Mouse (Mus musculus) ES-Bruce4 (cell line): ENCODE measurements at regions not wholly inside any gene's neighbourhood (a gene's known extent, or its start where the extent isn't known, plus 50 kb on each side); places are given as distances from the start of the nearest gene placed in this dataset.

Experiments
- H3K27ac ChIP-seq: 2 replicates; pipeline ENCODE4 v1.5.1; 2012; ENCODE audit warnings: low read length, inconsistent platforms; ENCODE audit not compliant: insufficient read depth
- H3K27me3 ChIP-seq: 2 replicates; pipeline ENCODE4 v1.6.1; 2012; ENCODE audit warnings: mild to moderate bottlenecking, low read length, inconsistent platforms; ENCODE audit not compliant: control insufficient read depth, poor library complexity, insufficient read depth, severe bottlenecking
- H3K36me3 ChIP-seq: 2 replicates; pipeline ENCODE4 v1.6.1; 2012; ENCODE audit warnings: inconsistent platforms, mild to moderate bottlenecking, low read length, moderate library complexity; ENCODE audit not compliant: control insufficient read depth, poor library complexity, insufficient read depth, severe bottlenecking
- H3K4me1 ChIP-seq: one replicate; pipeline ENCODE4 v1.8.1; 2011; ENCODE audit warnings: low read length; ENCODE audit not compliant: control insufficient read depth, insufficient read depth
- H3K4me3 ChIP-seq: 2 replicates; pipeline ENCODE4 v1.5.1; 2011; ENCODE audit warnings: low read depth, mild to moderate bottlenecking, low read length
- H3K9ac ChIP-seq: 2 replicates; pipeline ENCODE4 v1.6.1; 2012; ENCODE audit warnings: low read depth, mild to moderate bottlenecking, inconsistent platforms; ENCODE audit not compliant: poor library complexity, severe bottlenecking
- H3K9me3 ChIP-seq: replicated peaks from 2 replicates; pipeline ENCODE4 v1.6.1; 2012; ENCODE audit warnings: mild to moderate bottlenecking, low read length, inconsistent platforms; ENCODE audit not compliant: control insufficient read depth, poor library complexity, insufficient read depth, severe bottlenecking
- CTCF ChIP-seq: IDR thresholded peaks from one replicate; pipeline ENCODE4 v1.8.1; 2011; ENCODE audit warnings: low read depth, low read length
- EP300 ChIP-seq: IDR thresholded peaks from 2 replicates; pipeline ENCODE4 v1.6.1; 2011; ENCODE audit warnings: low read depth, low read length; ENCODE audit not compliant: insufficient read depth
- POLR2A ChIP-seq: IDR thresholded peaks from one replicate; pipeline ENCODE4 v1.8.1; 2011; ENCODE audit warnings: low read length; ENCODE audit not compliant: insufficient read depth

DNA sequence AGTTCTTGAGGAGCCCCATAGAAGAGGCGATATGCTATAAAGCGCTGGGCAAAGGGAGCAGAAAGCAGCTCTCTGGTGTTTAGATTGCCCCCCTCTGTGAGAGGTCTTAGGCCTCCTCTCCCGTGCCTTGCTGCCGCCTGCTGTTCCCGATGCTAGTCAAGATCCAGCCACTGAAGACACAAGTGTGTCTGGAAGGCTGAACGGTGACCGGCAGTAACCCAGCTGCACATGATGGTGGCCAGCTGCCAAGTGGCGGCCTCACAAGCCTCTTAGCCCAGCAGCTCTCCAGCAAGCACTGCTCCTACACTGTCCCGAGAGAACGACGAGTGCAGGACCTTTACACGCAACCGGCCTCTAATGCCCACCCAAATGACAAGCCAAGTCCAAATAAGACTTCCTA lies 104.1 kb upstream of the Abca1 start:
- no peak overlapping the region for H3K27ac ChIP-seq
- no peaks in the 10 kb centered on the region for H3K4me1 ChIP-seq
- no peaks in the 10 kb centered on the region for H3K36me3 ChIP-seq
- no peaks in the 10 kb centered on the region for H3K27me3 ChIP-seq
- no peak overlapping the region for H3K9ac ChIP-seq
- H3K4me3 ChIP-seq: no peak overlapping the region
- TF ChIP-seq EP300 (no peak), CTCF (no peak), POLR2A (no peak)
- no peaks in the 10 kb centered on the region for H3K9me3 ChIP-seq

GRCm38 (mm10) chr4:53262466-53262865 lies 102.8 kb upstream of the Abca1 start:
- TF ChIP-seq POLR2A (no peak), EP300 (no peak), CTCF (no peak)
- Histone ChIP-seq H3K9ac (no peak overlapping the region), H3K27me3 (no peaks in the 10 kb centered on the region), H3K36me3 (no peaks in the 10 kb centered on the region), H3K4me3 (no peak overlapping the region), H3K4me1 (no peaks in the 10 kb centered on the region), H3K9me3 (no peaks in the 10 kb centered on the region), H3K27ac (no peak overlapping the region)

DNA sequence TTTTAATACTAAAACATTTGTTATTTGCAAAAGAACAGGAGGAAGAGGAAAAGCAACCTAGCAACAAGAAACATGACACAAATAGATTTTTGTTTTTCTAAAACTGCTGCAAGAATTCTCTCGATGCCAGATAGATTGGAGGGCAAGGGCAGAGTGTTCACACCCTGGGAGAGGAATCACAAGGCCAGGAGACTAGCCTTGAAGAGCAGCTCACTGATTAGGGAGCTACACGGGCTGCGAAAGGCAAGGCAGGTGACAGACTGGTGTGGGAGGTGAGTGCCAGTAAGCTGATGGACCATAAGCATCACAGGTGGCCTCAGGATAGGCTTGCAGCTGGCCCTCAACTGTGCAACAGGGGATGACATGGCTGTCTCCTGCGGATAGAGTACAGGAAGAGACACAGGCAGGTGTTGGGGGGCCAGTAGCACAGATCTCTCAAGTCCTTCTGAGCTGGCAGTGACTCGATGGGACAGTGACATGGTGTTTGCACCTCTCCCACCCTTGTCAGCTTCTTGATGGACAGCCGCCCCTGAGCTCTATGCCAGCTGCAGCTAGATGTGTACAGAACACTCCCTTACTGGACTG lies 102.0 kb upstream of the Abca1 start:
- Histone ChIP-seq H3K27ac (no peak overlapping the region), H3K27me3 (no peaks in the 10 kb centered on the region), H3K4me1 (no peaks in the 10 kb centered on the region)

DNA sequence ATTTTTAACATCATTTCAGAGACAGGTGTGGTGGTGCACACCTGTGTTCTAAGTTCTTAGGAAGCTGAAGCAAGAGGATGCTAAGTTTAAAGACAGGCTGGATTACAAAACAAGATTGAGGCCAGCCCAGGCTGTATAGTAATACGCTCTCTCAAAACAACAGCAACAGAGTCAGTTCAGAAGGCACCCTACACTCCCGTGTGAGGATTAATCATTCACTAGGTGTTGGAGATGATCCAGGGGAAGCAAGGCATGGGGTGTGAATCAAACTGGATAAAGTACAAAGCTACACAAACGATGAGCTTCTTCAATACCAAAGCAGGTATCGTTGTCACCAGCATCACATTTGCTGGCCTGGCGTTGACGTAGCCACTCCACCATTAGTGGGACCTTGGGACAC lies 99.3 kb upstream of the Abca1 start:
- TF ChIP-seq EP300: no peak
- TF ChIP-seq POLR2A: no peak

More for the DNA sequence above, 102.0 kb upstream of the Abca1 start:
- H3K9ac ChIP-seq: no peak overlapping the region
- no peak for TF ChIP-seq EP300
- TF ChIP-seq CTCF: no peak
- TF ChIP-seq POLR2A: no peak
- H3K36me3 ChIP-seq: no peaks in the 10 kb centered on the region
- no peaks in the 10 kb centered on the region for H3K9me3 ChIP-seq
- no peak overlapping the region for H3K4me3 ChIP-seq

DNA sequence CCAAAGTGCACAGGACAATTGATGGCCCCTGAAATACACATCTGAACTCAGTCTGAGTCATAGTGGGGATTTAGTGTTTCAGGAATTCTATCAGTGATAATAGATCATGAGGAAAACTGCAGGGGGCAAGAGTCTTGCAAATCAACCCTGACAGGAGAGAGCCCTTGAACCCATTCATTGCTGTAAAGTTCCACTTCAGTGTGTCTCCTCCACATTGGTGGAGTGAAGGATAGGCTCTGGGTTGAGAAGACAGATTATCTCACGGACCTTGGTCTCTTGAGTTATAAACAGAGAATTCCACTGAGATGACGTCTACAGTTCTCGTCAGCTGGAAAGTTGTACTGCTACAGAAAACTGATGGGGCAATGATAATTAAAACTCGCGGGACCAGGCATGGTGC lies 97.3 kb upstream of the Abca1 start:
- Histone ChIP-seq H3K27me3 (no peaks in the 10 kb centered on the region), H3K27ac (no peak overlapping the region), H3K36me3 (no peaks in the 10 kb centered on the region), H3K9me3 (no peaks in the 10 kb centered on the region), H3K4me1 (no peaks in the 10 kb centered on the region), H3K9ac (no peak overlapping the region), H3K4me3 (no peak overlapping the region)
- TF ChIP-seq POLR2A (no peak), EP300 (no peak), CTCF (no peak)

More for the DNA sequence above, 99.3 kb upstream of the Abca1 start:
- Histone ChIP-seq H3K4me3 (no peak overlapping the region), H3K27me3 (no peaks in the 10 kb centered on the region), H3K4me1 (no peaks in the 10 kb centered on the region), H3K9ac (no peak overlapping the region), H3K36me3 (no peaks in the 10 kb centered on the region), H3K27ac (no peak overlapping the region), H3K9me3 (no peaks in the 10 kb centered on the region)

DNA sequence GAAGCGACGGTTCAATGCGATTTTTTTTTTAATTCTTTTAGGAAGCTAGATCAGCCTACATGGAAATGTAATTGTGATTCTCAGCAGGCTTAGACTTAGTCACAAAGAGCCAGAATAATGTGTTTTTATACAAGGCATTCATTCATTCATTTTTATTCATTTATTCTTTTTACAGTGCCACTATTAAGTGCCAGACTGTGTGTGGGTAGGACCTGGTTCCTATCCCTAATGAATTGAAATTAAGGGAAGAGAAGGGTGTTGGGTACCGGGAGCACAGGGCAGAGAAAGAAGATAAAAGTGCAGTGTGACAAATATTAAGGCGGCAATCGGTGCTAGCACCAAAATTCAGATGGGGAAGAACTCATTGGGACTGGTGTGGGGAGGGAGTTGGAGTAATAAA lies 94.8 kb upstream of the Abca1 start:
- H3K27ac ChIP-seq: no peak overlapping the region
- no peaks in the 10 kb centered on the region for H3K27me3 ChIP-seq

More for the DNA sequence above, 94.8 kb upstream of the Abca1 start:
- Histone ChIP-seq H3K36me3 (no peaks in the 10 kb centered on the region), H3K4me3 (no peak overlapping the region), H3K9ac (no peak overlapping the region), H3K9me3 (no peaks in the 10 kb centered on the region), H3K4me1 (no peaks in the 10 kb centered on the region)
- TF ChIP-seq EP300 (no peak), CTCF (no peak)
